Mouse (Mus musculus) 3134 (cell line): ENCODE measurements around the gene Atxn10.
"Not testable (repeated sequence)": the region's sequence is repeated elsewhere in the genome, so short reads cannot be mapped to it uniquely, and the experiment has no call there.

ENCODE experiments used
- DNase-seq: peaks from one replicate; pipeline ENCODE4 v3.0.0-alpha.2; 2011; ENCODE audit warnings: low spot score; ENCODE audit not compliant: insufficient read length; ENCODE audit errors: extremely low read depth

Atxn10 gene

DNA sequence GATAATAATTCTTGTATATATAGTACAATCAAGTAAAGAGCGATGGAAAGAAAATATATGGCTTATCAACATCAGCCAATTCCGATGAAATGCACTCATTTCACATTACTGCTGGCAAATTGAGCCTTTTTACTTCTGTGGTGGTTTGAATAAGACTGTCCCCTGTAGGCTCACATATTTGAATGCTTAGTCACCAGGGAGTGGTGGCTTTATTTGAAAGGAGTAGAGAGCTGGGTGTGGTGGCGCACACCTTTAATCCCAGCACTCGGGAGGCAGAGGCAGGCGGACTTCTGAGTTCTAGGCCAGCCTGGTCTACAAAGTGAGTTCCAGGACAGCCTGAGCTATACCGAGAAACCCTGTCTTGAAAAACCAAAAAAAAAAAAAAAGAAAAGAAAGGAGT, 2.5 kb upstream of the Atxn10 start:
- DNase-seq = not testable (repeated sequence)

DNA sequence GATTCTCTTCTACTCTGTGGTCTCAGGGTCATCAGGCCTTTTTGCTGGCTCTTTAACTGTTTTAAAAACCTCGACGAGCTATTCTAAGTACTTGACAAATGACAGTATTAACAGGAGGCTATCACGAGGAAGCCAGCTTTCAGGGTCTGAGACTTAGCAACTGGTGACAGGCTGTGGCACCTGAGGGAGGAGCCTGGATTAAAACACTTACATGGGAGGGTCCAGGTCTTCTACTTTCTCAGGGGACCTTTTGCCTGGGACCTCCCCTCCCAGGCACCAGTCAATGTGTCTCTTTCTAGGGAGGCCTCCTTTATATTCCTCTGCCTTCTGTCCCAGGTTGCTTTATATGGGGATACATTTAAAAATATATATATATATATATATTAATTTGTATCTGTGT, 1.8 kb upstream of the Atxn10 start:
- no peak for DNase-seq

GRCm38 (mm10) chr15:85336301-85336991, 401 bp downstream of the Atxn10 start:
- peak; percentile 88 for DNase-seq

DNA sequence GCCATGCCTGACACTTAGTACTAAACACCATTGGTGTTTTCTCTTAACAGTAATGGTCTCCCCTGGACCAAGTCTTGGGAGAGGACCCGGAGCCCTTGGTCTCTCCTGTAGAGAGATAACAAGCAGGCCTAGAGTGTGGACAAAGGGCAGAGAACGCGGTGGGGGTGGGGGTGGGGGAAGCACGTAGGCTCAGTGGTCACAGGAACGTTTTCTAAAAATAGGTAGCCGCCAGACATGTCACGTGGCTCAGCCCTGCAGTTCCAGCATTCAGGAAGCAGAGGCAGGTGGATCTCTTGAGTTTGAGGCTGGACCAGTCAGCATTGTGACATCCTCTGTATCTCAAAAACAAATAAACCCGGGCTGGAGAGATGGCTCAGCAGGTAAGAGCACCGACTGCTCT, 1.2 kb downstream of the Atxn10 start:
- peak; percentile 44 for DNase-seq

DNA sequence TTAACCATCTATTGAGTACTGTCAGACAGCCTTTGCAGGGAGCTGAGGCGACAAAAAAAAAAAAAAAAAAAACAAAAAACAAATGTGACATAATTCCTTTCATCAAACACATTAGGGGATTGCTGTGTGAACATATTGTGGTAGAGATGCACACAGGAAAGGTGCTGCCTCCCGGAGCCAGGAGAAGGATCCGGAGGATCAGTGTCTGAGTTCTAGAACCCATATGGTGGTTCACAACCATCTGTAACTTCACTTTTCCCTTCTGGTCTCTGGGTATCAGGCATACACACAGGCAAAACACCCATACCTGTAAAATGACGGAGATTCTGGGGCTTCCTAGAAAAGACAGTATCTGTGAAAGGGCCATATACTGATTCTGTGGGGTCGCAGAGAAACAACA, 1.9 kb downstream of the Atxn10 start:
- no peak for DNase-seq

GRCm38 (mm10) chr15:85342246-85342645, 6.2 kb downstream of the Atxn10 start:
- DNase-seq = no peak

DNA sequence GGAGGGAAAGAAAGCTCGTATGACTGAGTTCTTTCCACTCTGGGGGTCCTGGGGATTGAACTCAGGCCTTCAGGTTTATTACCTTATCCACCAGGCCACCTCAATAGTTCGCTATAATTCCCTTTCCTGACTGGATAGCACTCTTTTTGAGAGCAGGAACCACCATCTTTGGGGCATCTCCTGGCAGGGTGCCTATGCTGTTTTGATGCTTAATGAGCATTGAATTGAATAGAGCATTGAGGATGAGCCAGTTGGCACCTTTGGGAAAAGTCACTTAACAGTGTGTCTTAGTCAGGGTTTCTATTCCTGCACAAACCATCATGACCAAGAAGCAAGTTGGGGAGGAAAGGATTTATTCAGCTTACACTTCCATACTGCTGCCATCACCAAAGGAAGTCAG, 8.6 kb downstream of the Atxn10 start:
- no peak for DNase-seq

DNA sequence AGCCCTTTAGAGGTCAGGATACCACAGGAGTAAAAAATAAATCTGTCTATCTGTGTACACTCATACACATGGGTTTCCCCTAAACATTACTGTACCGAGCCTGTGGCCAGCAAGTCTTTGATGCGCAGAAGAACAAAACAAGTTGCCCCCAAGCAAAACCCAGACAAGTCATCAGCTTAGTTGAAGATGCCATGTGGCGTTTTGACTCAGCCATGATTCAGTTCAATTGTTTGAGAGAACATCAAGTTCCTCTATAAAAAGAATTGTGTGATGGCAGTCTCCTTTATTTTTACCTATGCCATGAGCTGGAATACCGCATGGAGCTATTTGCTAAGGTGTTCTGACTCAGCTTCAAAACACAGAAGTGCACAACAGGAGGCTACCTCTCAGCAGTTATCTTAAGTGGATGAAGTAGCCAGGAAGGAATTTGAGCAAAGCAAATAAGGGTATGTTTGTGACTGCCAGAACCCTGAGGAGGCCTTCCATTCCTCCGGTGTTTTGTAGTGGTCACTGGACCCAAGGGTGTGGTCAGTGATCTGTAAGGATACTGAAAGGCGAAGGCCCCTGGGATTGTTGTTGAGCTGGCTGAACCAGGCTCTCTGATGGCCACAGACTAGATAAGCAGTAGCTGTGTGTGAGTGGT, 11.1 kb downstream of the Atxn10 start:
- DNase-seq = no peak

DNA sequence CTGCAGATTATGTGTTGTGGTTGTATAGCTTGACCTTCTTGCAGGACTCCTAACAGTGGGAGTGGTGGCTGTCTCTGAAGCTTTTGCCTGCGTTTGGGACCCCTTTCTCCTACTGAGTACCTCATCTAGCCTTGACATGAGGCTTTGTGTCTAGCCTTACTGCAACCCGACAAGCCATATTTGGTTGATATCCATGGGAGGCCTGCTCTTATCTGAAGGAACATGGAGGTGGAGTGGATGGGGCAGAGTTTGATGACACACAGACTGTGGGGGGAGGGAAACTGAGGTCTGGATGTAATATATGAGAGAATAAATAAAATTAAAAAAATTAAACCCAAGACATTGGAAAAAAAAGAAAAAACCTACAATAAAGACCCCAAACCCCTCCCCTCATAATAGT, 14.1 kb downstream of the Atxn10 start:
- DNase-seq = no peak

- no peak for DNase-seq
Measured at GRCm38 (mm10) chr15:85354060-85354459, 18.0 kb downstream of the Atxn10 start.

- DNase-seq = no peak
Measured at GRCm38 (mm10) chr15:85356112-85356511, 20.1 kb downstream of the Atxn10 start.

DNA sequence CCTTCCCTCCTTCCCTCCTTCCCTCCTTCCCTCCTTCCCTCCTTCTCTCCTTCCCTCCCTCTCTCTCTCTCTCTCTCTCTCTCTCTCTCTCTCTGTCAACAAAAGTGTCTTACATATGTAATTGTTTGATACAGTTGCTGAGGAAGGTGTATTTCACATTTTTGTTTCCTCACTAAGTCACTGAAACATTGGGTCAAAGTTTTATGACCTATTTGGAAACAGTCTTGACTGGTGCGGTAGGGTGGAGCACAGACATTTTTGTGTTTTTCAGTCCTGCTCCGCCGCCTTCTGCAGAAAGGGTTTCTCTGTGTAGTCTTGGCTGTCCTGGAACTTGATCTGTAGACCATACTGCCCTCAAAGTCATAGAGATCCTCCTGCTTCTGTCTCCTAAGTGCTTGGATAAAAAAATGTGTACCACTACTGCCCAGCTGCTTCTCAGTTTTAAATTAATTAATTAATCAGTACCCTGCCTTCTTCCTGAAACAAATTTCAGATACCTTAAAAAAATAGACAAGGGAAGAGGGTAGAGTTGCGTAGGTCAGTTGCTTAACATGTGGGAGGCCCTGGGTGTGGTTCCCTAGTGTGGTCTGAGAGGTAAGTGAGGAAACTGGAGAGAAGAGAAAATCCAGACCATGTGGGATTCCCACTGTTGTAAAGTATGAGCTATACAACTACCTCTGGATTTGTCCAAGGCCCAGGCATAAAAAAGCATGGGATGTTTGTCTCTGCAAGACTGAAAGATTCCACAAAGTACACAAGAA, 21.6 kb downstream of the Atxn10 start:
- DNase-seq = no peak

- no peak for DNase-seq
Measured at GRCm38 (mm10) chr15:85359483-85359882, 23.4 kb downstream of the Atxn10 start.

- no peak for DNase-seq
Measured at GRCm38 (mm10) chr15:85359901-85360300, 23.9 kb downstream of the Atxn10 start.

DNA sequence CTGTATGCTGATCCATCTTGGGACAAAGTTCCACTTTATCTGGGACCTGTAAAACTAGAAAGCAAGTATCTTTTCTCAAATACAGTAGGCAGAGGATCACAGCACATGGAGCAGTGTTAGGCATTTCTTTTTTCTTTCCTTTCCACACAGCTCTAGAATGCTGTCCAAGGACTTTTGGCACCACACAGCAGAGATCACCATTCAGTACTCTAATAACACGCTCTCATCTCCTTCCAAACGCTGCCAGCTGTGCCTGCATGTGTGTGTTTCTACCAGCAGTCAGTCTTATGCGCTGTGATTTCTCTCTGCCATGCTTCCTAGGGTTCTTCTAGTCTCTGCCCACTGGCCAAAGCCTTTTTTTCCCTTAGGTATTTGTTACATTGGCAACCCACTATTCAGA, 28.3 kb downstream of the Atxn10 start:
- no peak for DNase-seq

DNA sequence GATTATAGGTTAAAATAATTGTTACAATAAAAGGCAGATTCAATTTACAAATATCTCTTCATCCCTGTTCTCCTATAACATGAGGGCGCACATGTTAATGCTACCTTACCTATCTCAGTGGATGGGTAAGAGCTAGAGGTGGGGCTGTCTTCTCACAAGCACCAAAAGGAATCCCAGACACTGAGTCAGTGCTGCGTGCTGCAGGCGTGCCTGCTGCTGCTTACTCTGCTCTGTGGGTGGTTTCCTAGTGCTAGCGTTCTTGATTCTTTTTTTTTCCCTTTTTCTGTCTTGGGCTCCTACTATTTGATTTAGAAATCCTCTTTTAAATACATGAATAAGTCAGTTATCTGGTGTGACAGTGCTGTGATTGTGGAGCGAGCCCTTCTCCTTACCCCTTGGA, 30.9 kb downstream of the Atxn10 start:
- DNase-seq = no peak

DNA sequence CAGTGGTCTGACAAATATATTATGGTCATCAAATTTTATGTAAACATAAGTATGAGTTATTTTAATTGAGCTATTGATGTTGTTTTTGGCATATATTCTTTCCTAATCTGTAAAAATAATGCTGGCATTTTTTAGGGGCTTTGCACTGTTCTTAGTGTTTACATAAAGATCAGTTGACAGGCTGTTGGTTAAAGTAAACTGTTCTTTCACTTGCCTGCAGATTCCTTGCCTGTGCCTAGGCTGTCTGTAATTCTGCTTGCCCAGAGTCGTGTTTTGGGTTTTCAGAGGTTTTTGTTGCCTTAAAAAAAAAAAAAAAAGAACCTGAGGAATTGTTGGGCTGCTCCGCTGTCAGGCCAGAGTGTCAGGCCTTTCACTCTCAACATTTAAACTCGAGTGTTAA, 33.7 kb downstream of the Atxn10 start:
- DNase-seq = no peak

- no peak for DNase-seq
Measured at GRCm38 (mm10) chr15:85373125-85373524, 37.1 kb downstream of the Atxn10 start.

- DNase-seq = no peak
Measured at GRCm38 (mm10) chr15:85383477-85383876, 47.4 kb downstream of the Atxn10 start.

DNA sequence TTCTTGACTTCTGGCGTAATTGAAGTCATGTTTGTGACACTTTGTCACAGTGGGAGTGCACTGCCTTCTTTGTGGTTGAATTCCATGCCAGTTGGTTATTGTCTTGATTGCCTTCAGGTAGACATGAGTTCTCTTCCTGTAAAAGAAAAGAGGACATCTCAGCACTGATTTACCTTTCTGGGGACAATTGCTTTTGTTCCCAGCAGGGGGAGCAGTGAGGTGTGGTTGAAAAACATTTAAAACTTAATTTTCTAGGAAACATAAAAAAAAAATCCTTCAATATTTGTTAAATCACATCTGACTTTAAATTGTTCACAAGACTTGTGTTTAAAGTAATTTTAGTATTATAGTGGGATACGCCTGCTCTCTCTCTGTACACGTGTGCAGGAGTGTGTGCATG, 52.7 kb downstream of the Atxn10 start:
- DNase-seq = no peak

GRCm38 (mm10) chr15:85389915-85390314, 53.9 kb downstream of the Atxn10 start:
- DNase-seq = no peak

DNA sequence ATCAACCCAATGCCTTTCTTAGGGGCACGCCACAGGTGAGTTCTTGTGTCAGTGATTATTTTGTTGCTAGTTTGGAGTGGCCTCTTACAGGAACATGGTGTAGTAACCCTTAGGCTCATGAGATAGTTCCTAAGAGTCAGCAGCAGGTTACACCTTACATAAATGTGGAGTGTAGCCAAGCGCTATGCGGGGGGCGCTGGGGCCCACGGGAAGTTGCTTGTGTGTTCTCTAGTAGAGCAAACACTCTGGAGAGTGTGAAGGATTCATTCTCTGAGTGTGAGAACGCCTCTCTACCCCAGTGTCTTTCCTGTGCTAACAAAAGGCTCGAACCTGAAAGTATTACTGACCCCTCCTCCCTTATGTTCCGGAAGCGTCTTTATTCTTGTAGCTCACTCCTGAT, 59.3 kb downstream of the Atxn10 start:
- no peak for DNase-seq
